Mouse (Mus musculus) T-helper 1 cell (primary cell): ENCODE measurements around the gene Cyp17a1.

ENCODE experiments used
- in situ Hi-C: fragments of 300-600 bp; cut with MboI, MseI; formaldehyde crosslinking; loops from one replicate; pipeline ENCODE4 v1.15.1; 2025; ENCODE audit warnings: high pct_unique_total_duplicates

Cyp17a1 gene

GRCm38 (mm10) chr19:46642136-46642753 lies 30.7 kb downstream of the Cyp17a1 start:
- in situ Hi-C loops: no loop called here

GRCm38 (mm10) chr19:46641420-46642085 lies 31.4 kb downstream of the Cyp17a1 start:
- in situ Hi-C loops: no loop called here

GRCm38 (mm10) chr19:46640780-46641179 lies 32.2 kb downstream of the Cyp17a1 start:
- in situ Hi-C loops: no loop called here

- in situ Hi-C loops: no loop called here
These were observed 33.5 kb downstream of the Cyp17a1 start for GRCm38 (mm10) chr19:46639496-46639895.

GRCm38 (mm10) chr19:46639053-46639452 lies 33.9 kb downstream of the Cyp17a1 start:
- in situ Hi-C loops: no loop called here

GRCm38 (mm10) chr19:46637598-46637997 lies 35.4 kb downstream of the Cyp17a1 start:
- in situ Hi-C loops: no loop called here

GRCm38 (mm10) chr19:46635766-46636165 lies 37.2 kb downstream of the Cyp17a1 start:
- in situ Hi-C loops: no loop called here

- in situ Hi-C loops: no loop called here
These were observed 41.3 kb downstream of the Cyp17a1 start for GRCm38 (mm10) chr19:46631637-46632036.

GRCm38 (mm10) chr19:46629807-46630206 lies 43.2 kb downstream of the Cyp17a1 start:
- in situ Hi-C loops: no loop called here

GRCm38 (mm10) chr19:46628403-46628802 lies 44.6 kb downstream of the Cyp17a1 start:
- in situ Hi-C loops: no loop called here

GRCm38 (mm10) chr19:46625519-46625918 lies 47.5 kb downstream of the Cyp17a1 start:
- in situ Hi-C loops: no loop called here

GRCm38 (mm10) chr19:46625015-46625414 lies 48.0 kb downstream of the Cyp17a1 start:
- in situ Hi-C loops: no loop called here

GRCm38 (mm10) chr19:46623790-46624772 lies 48.9 kb downstream of the Cyp17a1 start:
- in situ Hi-C loops: no loop called here

GRCm38 (mm10) chr19:46623194-46623667 lies 49.7 kb downstream of the Cyp17a1 start:
- in situ Hi-C loops: no loop called here

GRCm38 (mm10) chr19:46622659-46623193 lies 50.2 kb downstream of the Cyp17a1 start:
- in situ Hi-C loops: no loop called here

GRCm38 (mm10) chr19:46621236-46622183 lies 51.5 kb downstream of the Cyp17a1 start:
- in situ Hi-C loops: no loop called here

- in situ Hi-C loops: no loop called here
These were observed 52.8 kb downstream of the Cyp17a1 start for GRCm38 (mm10) chr19:46620016-46620808.

GRCm38 (mm10) chr19:46619518-46619917 lies 53.5 kb downstream of the Cyp17a1 start:
- in situ Hi-C loops: no loop called here

GRCm38 (mm10) chr19:46619001-46619400 lies 54.0 kb downstream of the Cyp17a1 start:
- in situ Hi-C loops: no loop called here

- in situ Hi-C loops: no loop called here
These were observed 54.6 kb downstream of the Cyp17a1 start for GRCm38 (mm10) chr19:46618322-46618721.
